Mouse (Mus musculus) v-Abl transformed pro-B cells (cell line): ENCODE measurements around the gene Cypt4.
"Not testable (repeated sequence)": the region's sequence is repeated elsewhere in the genome, so short reads cannot be mapped to it uniquely, and the experiment has no call there.

Experiments used
- in situ Hi-C, 2 experiments: fragments of 400-800 bp; cut with MboI; formaldehyde crosslinking; loops; one replicate each; pipeline ENCODE4 v1.15.1; 2025; ENCODE audit not compliant: unreplicated experiment in 2 of 2

The Cypt4 gene

GRCm38 (mm10) chr9:24624896-24625295, at the start of gene Cypt4:
Gene Cypt4 (plus strand): TSS chr9:24625196.
- in situ Hi-C loops: no loop called here

GRCm38 (mm10) chr9:24637341-24637740, 12.3 kb downstream of the Cypt4 start:
- in situ Hi-C loops: not testable (repeated sequence)
